In genomic region chr2:162197316-162197715, GRCm38 (mm10) we compare ENCODE assay signal across 17 mouse cellular contexts.
"Had no signal": no experiment of that assay in that cellular context is flagged by ENCODE, and none has a peak within 500 bp of the region (broad histone marks: within the 10 kb centered on the region; RNA-seq: fewer than 3 reads in every experiment).

No protein-coding gene starts in this region.

- H3K4me1 ChIP-seq: midbrain, embryonic 10.5 days; neural tube, embryonic 15.5 days had no signal

- ATAC-seq: intestine, postnatal 0 days; lung, postnatal 0 days had no signal

- H3K9me3 ChIP-seq: limb, embryonic 12.5 days; midbrain, embryonic 10.5 days; neural tube, embryonic 15.5 days had no signal

- DNase-seq: kidney, adult 8-10 months; kidney, postnatal 36 days; layer of hippocampus, adult 9-11 months; layer of hippocampus, postnatal 36 days; lung, adult 18-20 months; lung, postnatal 4 days; right cerebral cortex, postnatal 4 days; spleen, adult 18-20 months; thymus, postnatal 36 days had no signal

- H3K9ac ChIP-seq: limb, embryonic 12.5 days; liver, embryonic 14.5 days; neural tube, embryonic 15.5 days had no signal

- H3K36me3 ChIP-seq: limb, embryonic 12.5 days; midbrain, embryonic 10.5 days; neural tube, embryonic 15.5 days had no signal

- H3K4me2 ChIP-seq: limb, embryonic 12.5 days; neural tube, embryonic 15.5 days had no signal

- H3K27me3 ChIP-seq: limb, embryonic 12.5 days; neural tube, embryonic 15.5 days had no signal

- H3K4me3 ChIP-seq: limb, embryonic 12.5 days; midbrain, embryonic 10.5 days; myocyte; neural tube, embryonic 15.5 days had no signal

- H3K27ac ChIP-seq: kidney, postnatal 0 days; liver, embryonic 14.5 days; midbrain, embryonic 10.5 days; neural tube, embryonic 15.5 days had no signal
